Mouse (Mus musculus) forebrain, postnatal 0 days (tissue): ENCODE data around the gene Adam19. TPM values are rescaled to one million over a fixed set of nuclear protein-coding genes. Genes with fewer than 3 reads are reported as not detected.
A peak's percentile ranks its signal among the peaks of the same experiment; 100 is the strongest.

ENCODE experiments used
- ATAC-seq: fragments of 200-750 bp; cut with Nextera tagmentation; 2 replicates; pipeline ENCODE4 v1.8.0; 2017; ENCODE audit warnings: mild to moderate bottlenecking, moderate library complexity
- DNase-seq: peaks from one replicate; pipeline ENCODE4 v3.0.0-alpha.2; 2015
- H3K27ac ChIP-seq: fragments of 300-500 bp; sonication (generic); 2 replicates; pipeline ENCODE4 v1.5.1; 2014; ENCODE audit warnings: low read depth, mild to moderate bottlenecking, antibody characterized with exemption, low read length, moderate library complexity, mixed read lengths
- H3K27me3 ChIP-seq: fragments of 300-500 bp; sonication (generic); 2 replicates; pipeline ENCODE4 v1.6.1; 2014; ENCODE audit warnings: mild to moderate bottlenecking, low read length, mixed read lengths; ENCODE audit not compliant: insufficient read depth
- H3K36me3 ChIP-seq: fragments of 300-500 bp; sonication (generic); 2 replicates; pipeline ENCODE4 v1.6.1; 2014; ENCODE audit warnings: mild to moderate bottlenecking, moderate library complexity; ENCODE audit not compliant: insufficient read depth
- H3K4me1 ChIP-seq: fragments of 300-500 bp; sonication (generic); 2 replicates; pipeline ENCODE4 v1.6.1; 2014; ENCODE audit warnings: antibody characterized with exemption; ENCODE audit not compliant: insufficient read depth
- H3K4me2 ChIP-seq: fragments of 300-500 bp; sonication (generic); 2 replicates; pipeline ENCODE4 v1.6.1; 2014; ENCODE audit warnings: low read depth, mild to moderate bottlenecking, moderate library complexity
- H3K4me3 ChIP-seq: fragments of 300-500 bp; sonication (generic); 2 replicates; pipeline ENCODE4 v1.5.1; 2014; ENCODE audit warnings: low read depth, low read length, mixed read lengths
- H3K9ac ChIP-seq: fragments of 300-500 bp; sonication (generic); 2 replicates; pipeline ENCODE4 v1.6.1; 2014; ENCODE audit warnings: mild to moderate bottlenecking
- H3K9me3 ChIP-seq: fragments of 300-500 bp; sonication (generic); 2 replicates; pipeline ENCODE4 v1.6.1; 2016; ENCODE audit warnings: low read length
- CTCF ChIP-seq: sonication (generic); IDR thresholded peaks from 2 replicates; pipeline ENCODE4 v1.5.1; 2016; ENCODE audit warnings: antibody characterized with exemption, control low read depth, low read depth
- WGBS: fragments of 180-500 bp; shearing (Covaris S2); extraction: QIAGEN DNeasy Blood & Tissue Kit; methylation state at CpG from one replicate; pipeline ENCODE4 v1.1.7; 2014; 5-methylcytosine and 5-hydroxymethylcytosine counted together
- polyA plus RNA-seq: library from polyadenylated mRNA; unstranded; fragments of >200 nt; fragmentation: Nextera tagmentation; extraction: Ambion mirVana; gene quantifications from 2 replicates; pipeline ENCODE4 v1.2.1, GENCODE M21; 2015
- total RNA-seq: library from RNA; depleted of rRNA; stranded (reverse); fragments of >200 nt; gene quantifications from 2 replicates; pipeline ENCODE4 v1.2.3, GENCODE M21; 2014

Adam19 gene
- total and polyA plus RNA-seq, 2 experiments from 2014 or later, result 5.0 to 19.8 TPM

- Histone ChIP-seq H3K9me3 (no peaks in the 10 kb centered on the region), H3K9ac (peak overlapping the region; percentile 90), H3K4me2 (peak overlapping the region; percentile 79), H3K27me3 (no peaks in the 10 kb centered on the region), H3K4me3 (peak overlapping the region; percentile 71), H3K4me1 (peaks cover 6% of the 10 kb centered on the region; the same call in 1 of the 2 replicates), H3K36me3 (no peaks in the 10 kb centered on the region), H3K27ac (peak overlapping the region; percentile 88)
- ATAC-seq, result peak; percentile 40
- WGBS, result 30% methylated on average over 13 of the region's 13 CpGs
- TF ChIP-seq CTCF, result no peak
- DNase-seq, result no peak
Measured at GRCm38 (mm10) chr11:46054911-46055895, 589 bp upstream of the Adam19 start.

DNA sequence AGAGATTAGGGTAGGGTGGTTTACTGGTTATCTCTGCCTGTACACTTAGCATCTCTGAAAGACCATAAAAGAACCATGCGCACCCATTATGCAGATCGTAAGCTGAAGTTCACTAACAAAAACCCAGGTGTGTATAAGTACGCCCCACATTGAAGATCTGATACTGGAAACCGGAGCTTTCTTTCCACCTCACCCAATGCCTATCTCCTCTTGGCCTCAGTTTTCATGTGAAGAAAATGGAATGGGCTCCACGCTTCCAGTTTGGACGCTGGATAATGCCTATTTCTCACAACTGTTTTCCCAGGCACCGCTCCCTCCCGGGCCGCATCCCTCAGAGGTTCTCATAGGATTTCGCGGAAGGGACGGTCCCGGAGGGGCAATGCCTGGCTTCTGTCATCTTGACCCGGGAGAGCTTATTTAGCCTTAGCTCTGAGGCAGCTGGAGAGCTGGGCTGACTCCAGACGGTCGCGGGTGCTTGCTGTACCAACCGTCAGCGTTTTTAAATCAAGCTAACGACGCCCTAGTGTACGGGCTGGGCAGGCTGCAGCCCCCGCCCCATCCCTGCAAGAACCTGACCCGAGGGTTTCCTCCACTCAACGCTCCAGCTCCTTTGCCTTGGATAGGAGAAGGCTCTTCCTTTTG, 1.1 kb downstream of the Adam19 start:
- peak overlapping the region; percentile 71 for H3K4me3 ChIP-seq
- peak overlapping the region; percentile 79 for H3K4me2 ChIP-seq
- peak overlapping the region; percentile 90 for H3K9ac ChIP-seq
- no peaks in the 10 kb centered on the region for H3K27me3 ChIP-seq
- peaks cover 6% of the 10 kb centered on the region; the same call in 1 of the 2 replicates for H3K4me1 ChIP-seq
- DNase-seq (peak; percentile 49), ATAC-seq (peak; percentile 23; the same call in 1 of the 2 replicates)
- no peak for TF ChIP-seq CTCF
- peaks cover 4% of the 10 kb centered on the region; the same call in 1 of the 2 replicates for H3K36me3 ChIP-seq
- WGBS, result 4% methylated on average over 25 of the region's 25 CpGs
- peak overlapping the region; percentile 88 for H3K27ac ChIP-seq
- no peaks in the 10 kb centered on the region for H3K9me3 ChIP-seq

DNA sequence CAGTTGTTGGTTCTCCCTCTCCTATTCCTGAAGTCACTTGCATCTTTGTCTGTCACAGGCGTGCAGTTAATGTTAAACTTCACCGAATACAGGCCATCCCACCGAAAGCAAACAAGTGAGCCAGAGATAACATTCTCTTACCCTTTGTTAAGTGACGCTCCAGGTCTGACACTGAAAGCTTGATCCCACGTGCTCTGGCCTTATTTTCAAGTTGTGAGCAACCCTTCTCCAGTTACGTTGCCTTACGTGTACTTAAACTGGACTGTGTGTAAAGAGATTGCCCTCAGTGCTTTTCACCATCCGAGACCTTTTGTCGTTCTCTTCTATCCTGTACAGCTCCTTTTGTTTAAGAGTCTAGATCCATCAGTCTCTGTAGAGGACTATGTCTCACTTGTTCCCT, 2.2 kb downstream of the Adam19 start:
- ATAC-seq (no peak), DNase-seq (no peak)
- peak overlapping the region; percentile 31; the same call in 1 of the 2 replicates for H3K9ac ChIP-seq
- 63% methylated on average over 9 of the region's 9 CpGs for WGBS
- no peak for TF ChIP-seq CTCF
- no peak overlapping the region for H3K4me3 ChIP-seq
- no peaks in the 10 kb centered on the region for H3K27me3 ChIP-seq
- no peak overlapping the region for H3K27ac ChIP-seq
- H3K4me2 ChIP-seq, result peak overlapping the region; percentile 79
- H3K4me1 ChIP-seq, result peaks cover 6% of the 10 kb centered on the region; the same call in 1 of the 2 replicates
- no peaks in the 10 kb centered on the region for H3K9me3 ChIP-seq
- peaks cover 4% of the 10 kb centered on the region; the same call in 1 of the 2 replicates for H3K36me3 ChIP-seq

DNA sequence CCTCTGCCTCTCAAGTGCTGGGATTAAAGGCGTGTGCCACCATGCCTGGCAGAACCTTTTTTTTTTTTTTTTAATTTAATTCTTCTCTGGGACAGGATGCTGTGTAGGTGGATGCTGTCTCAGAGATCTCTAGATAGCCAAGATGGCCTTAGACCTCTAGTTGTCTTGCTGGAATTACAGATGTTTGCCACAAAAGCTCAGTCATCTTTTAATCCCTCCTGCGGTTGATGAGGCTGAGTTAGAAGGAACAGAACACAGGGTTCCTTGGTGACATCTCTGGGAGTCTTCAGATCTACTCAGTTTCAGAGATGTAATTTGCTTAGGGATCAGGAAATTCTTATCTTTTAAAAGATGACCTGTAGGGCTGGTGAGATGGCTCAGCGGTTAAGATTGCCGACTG, 3.1 kb downstream of the Adam19 start:
- Histone ChIP-seq H3K36me3 (peaks cover 4% of the 10 kb centered on the region; the same call in 1 of the 2 replicates), H3K27me3 (no peaks in the 10 kb centered on the region), H3K27ac (no peak overlapping the region), H3K4me1 (peaks cover 6% of the 10 kb centered on the region; the same call in 1 of the 2 replicates), H3K9me3 (no peaks in the 10 kb centered on the region), H3K4me2 (no peak overlapping the region), H3K4me3 (no peak overlapping the region), H3K9ac (no peak overlapping the region)
- WGBS, result 97% methylated on average over 4 of the region's 4 CpGs
- DNase-seq, result no peak
- ATAC-seq, result no peak
- TF ChIP-seq CTCF, result no peak

DNA sequence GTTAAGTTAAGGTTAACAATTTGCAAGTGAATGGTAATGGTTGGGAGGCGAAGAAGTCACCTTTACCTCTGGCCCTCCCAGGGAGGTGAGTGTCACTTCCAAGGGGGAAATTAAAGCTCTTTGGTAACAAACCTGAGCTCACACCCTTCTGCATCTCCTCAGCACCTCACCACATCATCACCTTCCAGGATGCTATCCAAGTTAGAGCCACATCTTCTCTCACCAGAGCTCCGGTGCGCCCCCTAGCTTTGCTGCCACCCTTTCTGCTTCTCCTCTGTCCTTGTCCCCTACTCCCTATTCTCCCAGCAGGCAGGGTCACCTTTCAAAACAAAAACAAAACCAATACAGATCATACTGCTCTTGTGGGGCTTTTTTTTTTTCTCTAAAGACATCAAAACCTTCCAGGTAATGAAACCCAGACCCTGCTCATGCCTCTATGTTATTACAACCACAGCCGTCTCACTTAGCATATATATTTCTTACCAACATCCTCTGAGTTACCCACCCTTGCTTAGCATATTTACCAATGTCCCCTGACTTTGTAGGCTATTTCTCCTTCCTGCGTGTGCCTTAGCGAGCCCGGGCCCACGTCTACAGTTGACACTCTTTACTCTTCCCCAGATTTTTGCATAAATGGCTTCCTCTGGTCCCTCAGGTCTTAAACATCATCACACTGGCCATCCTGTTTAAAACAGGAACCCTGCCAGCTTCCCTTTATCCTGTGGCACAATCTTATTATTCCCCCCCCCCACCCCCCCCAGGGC, 4.3 kb downstream of the Adam19 start:
- no peak overlapping the region for H3K27ac ChIP-seq
- DNase-seq (no peak), ATAC-seq (no peak)
- peaks cover 6% of the 10 kb centered on the region; the same call in 1 of the 2 replicates for H3K4me1 ChIP-seq
- H3K4me2 ChIP-seq, result no peak overlapping the region
- no peak overlapping the region for H3K9ac ChIP-seq
- H3K36me3 ChIP-seq, result peaks cover 10% of the 10 kb centered on the region; the same call in 1 of the 2 replicates
- no peak for TF ChIP-seq CTCF
- H3K27me3 ChIP-seq, result no peaks in the 10 kb centered on the region
- no peaks in the 10 kb centered on the region for H3K9me3 ChIP-seq
- WGBS, result 82% methylated on average over 8 of the region's 8 CpGs
- H3K4me3 ChIP-seq, result no peak overlapping the region

DNA sequence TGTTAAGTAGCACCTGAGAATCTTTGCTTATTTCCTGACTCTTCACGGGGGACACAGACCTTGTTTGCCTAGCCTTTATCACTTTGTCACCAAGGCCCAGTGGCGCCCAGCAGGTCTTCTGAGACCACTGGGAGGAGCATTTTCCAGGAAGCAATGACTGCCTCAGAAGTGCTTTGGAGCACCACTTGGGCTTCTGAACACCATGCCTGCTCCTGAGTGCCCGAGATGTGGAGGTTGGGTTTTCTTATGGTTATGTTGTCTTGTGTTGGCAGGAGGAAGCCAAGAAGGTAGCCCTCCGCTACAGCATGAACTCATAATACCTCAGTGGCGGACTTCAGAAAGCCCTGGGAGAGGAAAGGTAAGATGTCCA, 4.8 kb downstream of the Adam19 start:
- Histone ChIP-seq H3K9ac (no peak overlapping the region), H3K4me2 (no peak overlapping the region), H3K36me3 (peaks cover 13% of the 10 kb centered on the region; the same call in 1 of the 2 replicates), H3K4me3 (no peak overlapping the region), H3K4me1 (peaks cover 9% of the 10 kb centered on the region; the same call in 1 of the 2 replicates), H3K27ac (no peak overlapping the region), H3K27me3 (no peaks in the 10 kb centered on the region), H3K9me3 (no peaks in the 10 kb centered on the region)
- 87% methylated on average over 5 of the region's 5 CpGs for WGBS
- ATAC-seq (no peak), DNase-seq (no peak)
- no peak for TF ChIP-seq CTCF
